Mouse (Mus musculus): ENCODE results near the gene 4930544D05Rik.

The 4930544D05Rik gene

DNA sequence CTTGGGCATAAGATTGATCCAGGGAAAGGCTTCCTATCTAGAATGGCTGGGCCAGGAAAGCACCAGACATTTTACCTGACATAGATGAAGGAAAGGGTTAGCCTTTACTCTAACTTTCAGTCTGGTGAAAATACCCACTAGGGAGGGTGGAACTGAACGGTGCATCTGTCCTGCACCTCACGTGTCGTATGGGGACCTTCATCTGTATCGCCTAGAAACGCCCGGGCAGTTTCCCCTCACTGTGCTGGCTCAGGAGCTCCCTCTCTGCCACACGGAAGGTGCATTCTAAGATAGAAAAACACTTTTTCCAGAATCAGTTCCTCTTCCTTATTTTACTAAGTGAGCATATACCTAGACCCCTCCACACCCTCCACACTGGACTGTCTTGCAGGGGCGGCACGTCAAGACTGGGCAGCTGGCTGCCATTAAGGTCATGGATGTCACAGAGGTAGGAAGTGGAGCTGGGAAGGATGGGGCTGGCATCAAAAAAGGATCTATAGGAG, 17.1 kb upstream of the 4930544D05Rik start:
- no peak for DNase-seq (ENCODE audit: low spot score in 2 of 2)

DNA sequence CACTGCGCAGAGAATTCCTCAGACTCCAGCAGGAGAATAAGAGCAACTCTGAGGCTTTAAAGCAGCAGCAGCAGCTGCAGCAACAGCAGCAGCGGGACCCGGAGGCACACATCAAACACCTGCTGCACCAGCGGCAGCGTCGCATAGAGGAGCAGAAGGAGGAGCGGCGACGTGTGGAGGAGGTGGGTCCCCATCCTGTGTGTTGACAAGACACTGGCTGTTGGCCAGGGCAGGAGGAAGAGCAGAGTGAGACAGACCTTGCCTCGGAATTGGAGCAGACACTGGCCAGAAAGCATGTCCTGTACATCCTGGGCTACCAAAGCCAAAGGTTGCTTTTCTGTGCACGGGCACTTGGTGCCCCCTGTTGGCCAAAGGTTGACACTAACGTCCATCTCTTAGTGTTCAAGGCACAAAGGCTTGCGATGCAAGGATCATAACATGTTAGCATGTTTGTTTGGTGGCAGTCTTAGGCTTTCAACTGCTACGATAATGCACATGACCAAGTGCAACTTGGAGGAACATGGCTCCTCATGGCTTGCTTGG, 10.6 kb upstream of the 4930544D05Rik start:
- DNase-seq (ENCODE audit: low spot score in 2 of 2): peak; percentile 64 to 84

DNA sequence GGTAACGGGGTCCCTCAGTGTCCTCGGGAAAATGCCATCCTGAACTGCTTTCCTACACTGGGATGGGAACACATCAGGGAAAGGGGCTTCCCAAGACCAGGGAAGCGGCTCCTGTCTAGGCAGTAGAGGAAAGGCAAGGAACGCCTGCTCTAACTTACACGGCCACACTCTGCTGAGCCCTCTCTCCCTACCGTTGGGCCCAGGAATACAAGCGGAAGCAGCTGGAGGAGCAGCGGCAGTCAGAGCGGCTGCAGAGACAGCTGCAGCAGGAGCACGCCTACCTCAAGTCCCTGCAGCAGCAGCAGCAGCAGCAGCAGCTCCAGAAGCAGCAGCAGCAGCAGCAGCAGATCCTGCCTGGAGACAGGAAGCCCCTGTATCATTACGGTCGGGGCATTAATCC, 8.9 kb upstream of the 4930544D05Rik start:
- DNase-seq (ENCODE audit: low spot score in 2 of 2): peak in 1 of 2 experiments; percentile 57

DNA sequence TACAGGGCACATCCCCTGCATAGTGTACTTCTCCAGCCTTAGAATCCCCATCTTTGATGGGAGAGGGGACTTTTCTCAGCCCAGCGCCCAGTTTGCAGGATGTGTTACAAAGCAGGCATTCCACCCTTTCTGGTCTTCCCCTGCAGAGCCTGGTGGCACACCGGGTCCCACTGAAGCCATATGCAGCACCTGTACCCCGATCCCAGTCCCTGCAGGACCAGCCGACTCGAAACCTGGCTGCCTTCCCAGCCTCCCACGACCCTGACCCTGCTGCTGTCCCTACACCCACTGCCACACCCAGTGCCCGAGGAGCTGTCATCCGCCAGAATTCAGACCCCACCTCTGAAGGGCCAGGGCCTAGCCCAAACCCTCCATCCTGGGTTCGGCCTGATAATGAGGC, 8.0 kb upstream of the 4930544D05Rik start:
- no peak for DNase-seq (ENCODE audit: low spot score in 2 of 2)

DNA sequence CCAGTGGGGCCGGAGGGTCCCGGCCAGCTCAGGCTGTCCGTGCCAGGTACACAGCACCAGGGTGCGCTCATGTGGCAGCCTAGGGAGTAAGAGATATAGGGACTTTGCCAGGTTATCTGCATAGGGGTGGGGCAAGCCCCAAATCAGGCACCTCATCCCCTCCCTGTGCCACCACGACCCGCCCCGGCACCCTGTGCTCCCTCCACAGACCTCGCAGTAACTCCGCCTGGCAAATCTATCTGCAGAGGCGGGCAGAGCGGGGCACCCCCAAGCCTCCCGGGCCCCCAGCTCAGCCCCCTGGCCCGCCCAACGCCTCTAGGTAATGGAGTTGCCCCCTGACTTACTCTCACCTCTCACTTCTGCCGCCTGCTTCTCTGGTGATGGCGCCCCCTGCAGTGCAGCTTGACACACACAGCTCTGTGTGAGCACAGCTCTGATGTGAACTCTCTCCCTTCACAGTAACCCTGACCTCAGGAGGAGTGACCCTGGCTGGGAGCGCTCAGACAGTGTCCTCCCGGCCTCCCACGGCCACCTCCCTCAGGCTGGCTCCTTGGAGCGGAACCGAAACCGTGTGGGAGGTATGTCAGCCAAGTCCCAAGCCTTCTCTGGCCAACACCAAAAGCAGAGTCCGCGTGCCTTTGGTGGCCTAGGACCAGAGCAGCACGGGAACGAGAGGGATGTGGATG, 7.1 kb upstream of the 4930544D05Rik start:
- DNase-seq (ENCODE audit: low spot score in 2 of 2): peak; percentile 35 to 79

DNA sequence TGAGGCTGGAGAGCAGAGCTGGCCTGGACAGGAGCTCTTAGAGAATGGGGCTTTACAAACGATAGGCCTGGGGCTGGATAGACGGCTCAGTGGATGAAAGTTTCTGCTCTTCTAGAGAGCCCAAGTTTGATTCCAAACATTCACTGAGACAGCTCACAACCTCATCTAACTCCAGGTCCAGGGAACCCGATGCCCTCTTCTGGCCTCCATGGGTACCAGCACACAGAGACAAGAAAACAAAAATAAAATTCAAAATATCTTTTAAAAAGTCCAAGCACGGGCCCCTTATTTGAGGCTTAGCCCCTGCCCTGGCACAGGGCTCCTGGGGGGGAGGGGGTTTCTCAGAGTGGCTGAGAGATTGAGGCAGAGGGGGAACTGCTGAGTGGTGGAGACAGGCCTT, 4.9 kb upstream of the 4930544D05Rik start:
- no peak for DNase-seq (ENCODE audit: low spot score in 2 of 2)

DNA sequence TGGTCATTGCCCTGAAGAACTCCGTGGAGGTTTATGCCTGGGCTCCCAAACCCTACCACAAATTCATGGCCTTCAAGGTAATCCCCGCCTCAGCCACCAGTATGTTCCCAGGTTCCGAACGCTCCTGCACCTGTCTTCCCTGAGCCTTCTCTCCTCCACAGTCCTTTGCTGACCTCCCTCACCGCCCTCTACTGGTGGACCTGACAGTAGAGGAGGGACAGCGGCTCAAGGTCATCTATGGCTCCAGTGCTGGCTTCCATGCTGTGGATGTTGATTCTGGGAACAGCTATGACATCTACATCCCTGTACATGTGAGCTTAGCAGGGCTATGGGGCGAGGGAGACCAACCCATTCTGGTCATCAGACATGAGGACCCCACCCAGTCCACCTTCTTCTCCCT, 3.1 kb upstream of the 4930544D05Rik start:
- no peak for DNase-seq (ENCODE audit: low spot score in 2 of 2)

DNA sequence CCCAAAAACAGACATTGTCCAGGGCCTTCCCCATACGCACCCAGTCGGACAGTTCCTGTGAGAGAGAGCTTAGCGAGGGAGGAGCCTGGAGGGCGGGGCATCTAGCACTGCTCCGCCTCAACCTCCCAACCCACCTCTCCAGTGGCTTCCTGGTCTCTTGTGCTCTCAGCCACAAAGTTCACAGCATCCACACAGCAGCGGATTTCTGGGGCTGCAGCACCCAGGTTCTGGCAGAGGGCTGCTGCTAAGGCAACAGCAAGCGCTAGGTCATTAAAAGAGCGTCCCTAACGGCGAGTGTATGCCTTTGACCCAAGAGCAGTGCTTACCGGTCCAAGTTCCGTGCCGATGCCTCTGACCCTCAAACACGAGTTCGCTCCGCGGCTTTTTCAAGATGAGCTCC, 574 bp upstream of the 4930544D05Rik start:
- peak; percentile 68 to 82 for DNase-seq (ENCODE audit: low spot score in 2 of 2)

DNA sequence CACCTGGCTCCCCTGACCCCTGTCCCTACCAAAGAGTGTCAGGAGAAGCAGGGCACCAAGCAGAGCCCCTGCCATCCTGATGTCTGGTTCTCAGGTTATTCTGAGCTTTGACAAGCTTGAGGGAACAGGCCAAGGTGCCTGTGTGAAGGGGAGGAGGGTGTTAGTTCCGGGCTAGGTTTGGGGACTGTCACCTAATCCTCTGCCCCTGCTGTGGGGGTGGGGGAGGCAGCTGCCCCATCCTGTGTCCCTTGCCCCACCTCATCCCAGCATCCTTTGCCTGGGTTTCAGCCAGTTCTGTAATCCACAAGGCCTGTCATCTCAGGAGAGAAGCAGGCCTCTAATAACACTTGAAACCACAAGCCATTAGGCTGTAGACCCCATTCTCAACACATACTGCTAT, 3.5 kb downstream of the 4930544D05Rik start, which contains the start of gene Chrne:
Gene Chrne, minus strand, starts transcription at position 116 of the 400 bp plus-strand sequence.
- no peak for DNase-seq (ENCODE audit: low spot score in 2 of 2)

DNA sequence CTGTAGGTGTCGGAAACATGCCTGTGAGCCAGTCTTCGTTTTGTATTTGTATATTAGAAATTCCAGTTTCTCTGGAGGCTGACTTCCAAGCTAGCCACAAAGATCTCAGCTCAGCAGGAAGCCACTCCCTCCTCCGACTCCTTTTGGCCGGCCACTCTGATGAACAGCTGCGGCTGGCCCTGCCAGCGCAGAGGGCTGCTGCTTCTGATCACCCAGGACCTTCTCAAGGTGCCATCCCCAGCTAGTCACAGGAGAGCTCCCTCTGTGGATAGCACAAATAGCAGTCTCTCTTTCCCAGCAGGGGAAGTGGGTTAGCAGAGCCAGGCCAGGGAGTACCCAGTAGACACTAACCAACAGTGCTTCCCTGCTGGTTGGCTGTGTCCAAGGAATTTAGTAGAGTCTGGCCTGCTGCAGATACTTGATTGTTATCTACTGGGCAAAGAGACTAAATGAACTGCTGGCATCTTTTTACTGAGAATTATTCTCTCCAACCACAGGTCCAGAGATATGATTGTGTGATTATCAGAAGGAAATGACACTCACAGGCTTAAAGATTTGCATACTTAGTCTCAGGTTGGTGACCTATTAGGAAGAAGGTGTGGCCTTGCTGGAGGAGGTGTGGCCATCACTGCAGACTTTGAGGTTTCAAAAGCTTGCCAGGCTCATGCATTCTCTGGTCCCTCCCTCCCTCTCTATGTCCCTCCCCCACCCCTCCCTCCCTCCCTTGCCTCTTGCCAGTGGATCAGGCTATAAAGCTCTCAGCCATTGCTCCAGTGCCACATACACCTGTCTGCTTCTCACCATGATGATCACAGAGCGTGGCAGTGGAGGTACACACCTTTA, 6.5 kb downstream of the 4930544D05Rik start:
- no peak for DNase-seq (ENCODE audit: low spot score in 2 of 2)

DNA sequence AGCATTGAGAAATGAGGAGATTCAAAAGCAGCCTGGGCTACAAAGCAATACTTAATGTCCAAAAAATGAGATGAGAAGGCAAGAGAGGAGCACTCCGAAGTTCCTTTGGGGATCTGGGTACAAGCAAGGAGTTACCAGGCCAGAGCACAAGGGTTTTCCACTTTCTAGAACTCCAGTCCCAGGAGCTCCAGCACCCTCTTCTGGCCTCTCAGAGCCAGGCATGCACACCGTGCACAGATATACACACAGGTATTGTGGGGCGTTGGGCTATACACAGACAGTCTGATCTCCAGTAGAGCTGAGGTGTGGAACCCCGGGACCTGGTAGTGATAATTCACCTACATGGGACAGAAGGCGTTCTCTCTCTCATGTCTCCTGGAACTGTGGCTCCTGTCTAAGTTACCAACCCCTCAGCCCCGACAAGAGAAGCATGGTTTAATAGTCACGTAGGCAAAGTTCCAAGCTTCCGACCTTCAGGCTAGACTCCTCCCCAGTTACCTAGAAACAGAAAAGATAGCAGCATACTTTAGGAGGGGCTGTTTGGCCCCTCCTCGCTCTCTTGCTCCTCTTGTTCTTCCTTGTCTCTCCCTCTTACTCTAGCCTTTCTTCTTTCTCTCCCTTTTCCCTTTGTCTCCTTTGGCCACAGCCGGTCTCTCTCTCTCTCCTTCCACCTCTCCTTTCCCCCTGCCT, 7.5 kb downstream of the 4930544D05Rik start:
- no peak for DNase-seq (ENCODE audit: low spot score in 2 of 2)

DNA sequence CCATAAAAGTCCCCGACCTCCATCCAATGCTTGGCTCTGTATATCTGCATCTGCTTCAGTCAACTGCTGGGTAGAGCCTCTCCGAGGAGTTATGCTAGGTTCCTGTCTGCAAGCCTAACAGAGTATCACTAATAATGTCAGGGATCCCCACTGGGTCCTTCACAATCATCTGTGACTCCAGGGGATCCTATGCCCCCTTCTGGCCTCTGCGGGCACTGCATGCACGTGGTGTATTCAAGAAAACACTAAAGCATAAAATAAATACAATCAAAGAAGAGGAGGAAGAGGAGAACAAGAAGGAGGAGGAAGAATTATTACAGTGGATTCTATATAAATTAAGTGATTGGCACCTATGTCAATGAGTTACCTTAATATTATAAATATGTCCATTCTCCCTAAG, 9.8 kb downstream of the 4930544D05Rik start:
- DNase-seq (ENCODE audit: low spot score in 2 of 2): peak; percentile 62 to 84

DNA sequence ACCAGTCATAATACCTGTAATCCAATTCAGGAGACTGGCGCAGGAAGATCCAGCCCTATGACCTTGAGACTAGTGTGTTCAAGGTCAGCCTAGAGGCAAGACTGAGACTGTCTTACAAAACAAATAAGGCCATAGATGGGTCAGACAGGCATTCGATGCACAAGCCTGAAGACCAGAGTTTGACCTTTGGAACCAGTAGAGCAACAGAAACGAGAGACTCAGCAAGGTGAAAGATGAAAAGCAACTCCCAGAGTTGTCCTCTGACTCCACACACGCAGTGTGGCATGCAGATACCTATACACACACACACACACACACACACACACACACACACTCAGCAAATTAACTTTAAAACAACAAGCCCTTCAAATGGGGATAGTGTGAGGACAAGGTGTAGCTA, 11.2 kb downstream of the 4930544D05Rik start:
- no peak for DNase-seq (ENCODE audit: low spot score in 2 of 2)

DNA sequence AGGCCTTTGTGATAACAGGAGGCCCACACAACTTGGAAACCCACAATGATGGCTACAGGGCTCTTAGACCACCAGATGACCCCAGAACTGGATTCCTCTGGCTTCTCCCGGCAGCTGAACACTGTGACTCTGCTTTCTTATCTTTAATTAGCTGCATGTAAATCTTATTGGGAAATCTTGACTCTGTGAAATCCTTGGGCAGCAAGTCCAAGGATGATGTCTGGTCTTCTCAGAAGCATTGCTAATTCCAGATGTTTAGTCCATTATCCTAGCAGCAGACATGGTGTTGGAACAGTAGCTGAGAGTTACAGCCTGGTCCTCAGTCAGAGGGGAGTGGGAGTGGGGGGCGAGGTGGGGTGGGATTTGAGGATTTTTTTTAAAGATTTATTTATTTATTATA, 12.8 kb downstream of the 4930544D05Rik start:
- no peak for DNase-seq (ENCODE audit: low spot score in 2 of 2)

DNA sequence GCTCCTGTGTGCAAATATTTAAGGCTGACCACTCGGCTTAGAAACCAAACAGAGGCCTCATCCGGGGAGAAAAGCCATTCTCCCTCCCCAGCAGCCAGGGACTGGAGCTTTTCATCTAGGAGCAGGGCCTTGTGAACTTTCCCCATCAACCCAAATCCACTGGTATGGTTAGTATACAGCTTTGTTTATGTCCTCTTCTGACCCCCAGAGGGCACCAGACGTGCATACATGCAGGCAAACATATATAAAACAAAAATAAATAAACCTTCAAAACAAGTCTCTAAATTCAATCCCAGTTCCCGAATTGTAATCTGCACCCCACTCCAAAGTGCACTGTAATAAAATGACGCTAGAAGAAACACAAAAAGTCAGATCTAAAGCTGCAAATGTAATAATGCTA, 13.9 kb downstream of the 4930544D05Rik start:
- DNase-seq (ENCODE audit: low spot score in 2 of 2): peak in 1 of 2 experiments; percentile 61

DNA sequence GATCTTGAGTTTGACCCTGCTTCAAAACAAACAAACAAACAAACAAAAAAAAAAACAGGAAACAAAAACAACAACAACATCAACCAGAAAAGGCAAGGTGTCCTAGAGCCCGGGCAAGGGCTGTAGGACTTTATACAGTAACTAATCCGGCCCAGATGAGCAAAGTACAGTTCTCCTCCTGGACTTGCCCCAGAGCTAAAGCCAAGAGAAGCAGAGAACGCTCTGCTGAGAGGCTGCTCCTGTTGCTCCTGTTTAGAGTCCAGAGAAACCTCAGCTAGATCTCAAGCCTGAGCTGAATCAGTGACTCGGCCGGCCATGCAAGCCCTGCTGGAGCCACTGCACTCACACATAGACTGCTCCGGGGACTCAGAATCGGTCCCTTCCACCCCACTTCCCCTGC, 14.5 kb downstream of the 4930544D05Rik start:
- DNase-seq (ENCODE audit: low spot score in 2 of 2): no peak

DNA sequence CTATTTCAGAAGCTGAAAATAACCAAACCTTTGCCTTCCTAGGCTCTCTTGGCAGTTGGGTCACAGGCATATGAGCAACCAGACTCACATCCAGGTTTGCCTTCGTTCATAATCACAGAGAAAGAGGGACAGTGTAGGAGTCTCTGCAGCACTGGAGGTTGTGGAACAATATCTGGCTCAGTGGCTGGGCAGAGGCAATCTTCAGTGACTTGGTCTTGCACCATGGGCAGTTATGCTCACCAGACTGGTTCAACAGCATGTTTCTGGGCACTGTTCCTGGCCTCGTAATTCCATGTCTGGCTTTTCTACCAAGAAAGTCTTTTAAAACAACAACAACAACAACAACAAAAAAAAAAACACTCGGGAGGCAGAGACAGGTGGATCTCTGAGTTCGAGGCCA, 20.0 kb downstream of the 4930544D05Rik start:
- no peak for DNase-seq (ENCODE audit: low spot score in 2 of 2)

DNA sequence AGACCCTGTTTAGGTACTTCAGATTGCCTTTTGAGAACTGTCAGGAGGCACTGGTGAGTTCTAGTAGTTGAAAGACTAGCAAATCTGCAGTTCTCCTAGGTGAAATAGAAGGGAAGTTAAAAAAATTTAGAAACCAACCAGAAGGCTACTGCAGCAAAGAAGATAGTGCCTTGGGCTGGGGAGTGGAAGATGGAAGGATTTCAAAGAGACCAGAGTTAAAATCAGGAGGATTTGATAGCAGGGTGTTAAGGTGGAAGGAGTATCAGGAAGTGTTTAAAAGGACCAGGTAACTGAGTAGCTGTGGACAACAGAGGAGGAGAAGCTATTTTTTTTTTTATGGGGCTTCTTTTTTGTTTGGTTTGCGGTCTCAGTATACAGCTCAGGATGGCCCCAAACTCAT, 22.1 kb downstream of the 4930544D05Rik start:
- no peak for DNase-seq (ENCODE audit: low spot score in 2 of 2)

DNA sequence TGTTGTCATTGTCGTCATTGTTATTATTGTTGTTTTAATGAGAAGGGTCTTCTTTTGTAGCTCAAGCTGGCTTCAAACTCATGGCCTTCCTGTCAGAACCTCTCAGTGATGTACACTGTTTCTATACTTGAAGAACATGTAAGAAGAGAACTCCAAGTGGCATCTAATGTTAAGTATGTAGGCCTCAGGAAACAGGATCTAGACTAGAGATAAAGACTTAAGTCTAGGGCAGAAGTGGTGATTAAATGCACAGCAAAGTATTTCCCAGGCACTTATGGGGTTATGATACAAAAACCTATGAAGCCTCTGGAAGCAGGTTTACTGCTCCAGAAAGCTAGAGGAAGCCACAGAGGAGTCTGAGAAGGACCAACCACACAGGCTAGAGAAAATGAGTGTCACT, 22.6 kb downstream of the 4930544D05Rik start:
- no peak for DNase-seq (ENCODE audit: low spot score in 2 of 2)

DNA sequence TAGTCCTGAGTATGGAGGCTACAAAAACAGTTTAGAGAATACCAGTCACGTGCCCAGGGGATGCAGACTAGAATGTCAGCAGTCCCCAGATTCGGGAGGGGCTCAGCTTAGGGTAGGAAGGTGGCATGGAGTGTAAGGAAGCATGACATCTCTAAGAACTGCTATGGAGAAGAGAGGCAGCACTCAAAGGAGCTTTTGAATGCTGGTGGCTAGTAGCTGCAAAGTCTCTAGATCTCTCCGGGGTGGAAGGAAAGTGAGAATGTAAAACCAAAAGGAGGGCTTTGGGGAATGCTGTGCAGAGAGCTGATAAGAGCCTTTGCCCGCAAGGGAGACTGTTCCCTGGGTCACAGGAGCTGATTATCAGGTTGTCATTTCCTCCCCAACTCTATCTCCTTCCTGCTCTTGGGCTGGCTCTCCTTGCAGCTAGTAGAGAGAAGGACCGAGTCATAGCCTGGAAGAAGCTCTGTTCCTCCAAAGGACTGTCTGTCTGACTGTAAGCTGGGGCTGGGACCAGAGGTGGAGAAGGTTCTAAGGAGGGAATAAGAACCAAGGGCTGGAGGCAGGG, 23.1 kb downstream of the 4930544D05Rik start, which contains the start of gene Gp1ba:
Gene Gp1ba, plus strand, starts transcription at position 409 of the 565 bp plus-strand sequence.
- peak in 1 of 2 experiments; percentile 62 for DNase-seq (ENCODE audit: low spot score in 2 of 2)

DNA sequence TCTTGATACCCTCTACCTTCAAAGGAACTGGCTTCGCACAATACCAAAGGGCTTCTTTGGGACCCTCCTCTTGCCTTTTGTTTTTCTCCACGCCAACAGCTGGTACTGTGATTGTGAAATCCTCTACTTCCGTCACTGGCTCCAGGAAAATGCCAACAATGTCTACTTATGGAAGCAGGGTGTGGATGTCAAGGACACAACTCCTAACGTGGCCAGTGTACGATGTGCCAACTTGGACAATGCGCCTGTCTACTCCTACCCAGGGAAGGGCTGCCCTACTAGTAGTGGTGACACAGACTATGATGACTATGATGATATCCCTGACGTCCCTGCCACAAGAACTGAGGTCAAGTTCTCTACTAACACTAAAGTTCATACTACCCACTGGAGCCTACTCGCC, 24.3 kb downstream of the 4930544D05Rik start:
- DNase-seq (ENCODE audit: low spot score in 2 of 2): no peak

DNA sequence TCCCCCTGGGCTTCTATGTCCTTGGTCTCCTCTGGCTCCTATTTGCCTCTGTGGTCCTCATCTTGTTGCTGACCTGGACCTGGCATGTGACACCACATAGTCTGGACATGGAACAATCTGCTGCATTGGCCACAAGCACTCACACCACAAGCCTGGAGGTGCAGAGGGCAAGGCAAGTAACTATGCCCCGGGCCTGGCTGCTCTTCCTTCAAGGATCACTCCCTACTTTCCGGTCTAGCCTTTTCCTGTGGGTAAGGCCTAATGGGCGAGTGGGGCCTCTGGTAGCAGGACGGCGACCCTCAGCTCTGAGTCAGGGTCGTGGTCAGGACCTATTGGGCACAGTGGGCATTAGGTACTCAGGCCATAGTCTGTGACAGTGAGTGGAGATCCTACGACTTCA, 25.6 kb downstream of the 4930544D05Rik start:
- DNase-seq (ENCODE audit: low spot score in 2 of 2): peak in 1 of 2 experiments; percentile 58

All from spleen, postnatal 4 days (tissue).